Mouse (Mus musculus): ENCODE data around the gene Nlrc5.

- TF ChIP-seq CTCF (IDR thresholded peaks at IDR 0.05; ENCODE audit: insufficient read depth, low read length) (no peak), POLR2A (IDR thresholded peaks at IDR 0.05; ENCODE audit: borderline replicate concordance, extremely low read depth, low read depth, low read length) (no peak)
Measured at GRCm38 (mm10) chr8:94564421-94564820, 130.3 kb downstream of the Nlrc5 start.
